Mouse (Mus musculus): ENCODE measurements around the gene Carnmt1.

- TF ChIP-seq POLR2A (IDR thresholded peaks at IDR 0.05; ENCODE audit: low read depth, low read length), result no peak
- TF ChIP-seq CTCF (conservative IDR thresholded peaks at IDR 0.05; ENCODE audit: insufficient read depth, insufficient read length, low read depth, low read length), result no peak
Measured at GRCm38 (mm10) chr19:18659349-18659748, 11.2 kb upstream of the Carnmt1 start.

Data from kidney, adult 2 months (tissue).